8 mouse cellular contexts compared by ENCODE assay signal in genomic region chr11:102102485-102103258, GRCm38 (mm10). TPM values are rescaled to one million over a fixed set of nuclear protein-coding genes. Genes with fewer than 3 reads are reported as not detected.
DNase-seq lines count a peak whose midpoint lies in the region; ATAC-seq and TF ChIP-seq lines count a peak whose summit lies in the region.

No protein-coding gene starts in this region.

- ATAC-seq in forebrain, embryonic 11.5 days (replicated peaks; ENCODE audit: low FRiP score), result no peak
- no peak for ATAC-seq in forebrain, embryonic 16.5 days
- ATAC-seq in kidney, embryonic 16.5 days (ENCODE audit: low FRiP score, low TSS enrichment), result 0 out of 2 replicates have a peak, but pooled peaks have one; percentile 16

- 20% methylated on average over 17 of the region's 17 CpGs for WGBS in forebrain, embryonic 11.5 days
- WGBS in forebrain, embryonic 16.5 days, result 19% methylated on average over 17 of the region's 17 CpGs
- 20% methylated on average over 17 of the region's 17 CpGs for WGBS in kidney, embryonic 16.5 days

- H3K27me3 ChIP-seq in forebrain, embryonic 11.5 days (ENCODE audit: control insufficient read depth, insufficient read depth, low read length), result peaks cover 30% of the 10 kb centered on the region
- peaks cover 37% of the 10 kb centered on the region for H3K27me3 ChIP-seq in forebrain, embryonic 16.5 days (replicated peaks; ENCODE audit: control insufficient read depth, insufficient read depth, low read length)
- peaks cover 96% of the 10 kb centered on the region for H3K27me3 ChIP-seq in CH12.LX (replicated peaks)
- H3K27me3 ChIP-seq in kidney, embryonic 16.5 days (ENCODE audit: insufficient read depth, low read length), result peaks cover 44% of the 10 kb centered on the region

- no peaks in the 10 kb centered on the region for H3K9me3 ChIP-seq in forebrain, embryonic 11.5 days (ENCODE audit: control insufficient read depth, low read length)
- no peaks in the 10 kb centered on the region for H3K9me3 ChIP-seq in forebrain, embryonic 16.5 days (ENCODE audit: control insufficient read depth, low read length)
- H3K9me3 ChIP-seq in CH12.LX (replicated peaks; ENCODE audit: low read length), result no peaks in the 10 kb centered on the region
- H3K9me3 ChIP-seq in kidney, embryonic 16.5 days (ENCODE audit: low read length), result no peaks in the 10 kb centered on the region

- peak; percentile 82 to 98 for TF ChIP-seq CTCF in CH12.LX (conservative IDR thresholded peaks at IDR 0.05 in 1 of 2, IDR thresholded peaks at IDR 0.05 in 1 of 2; ENCODE audit: low read depth in 2 of 2, low read length in 2 of 2)

- H3K4me2 ChIP-seq in forebrain, embryonic 11.5 days (ENCODE audit: low read depth, low read length, severe bottlenecking), result no peak overlapping the region
- no peak overlapping the region for H3K4me2 ChIP-seq in forebrain, embryonic 16.5 days (ENCODE audit: low read length)
- H3K4me2 ChIP-seq in CH12.LX (ENCODE audit: insufficient read depth, low read depth, poor library complexity, severe bottlenecking), result 0 out of 2 replicates have a peak overlapping the region, but pooled peaks have one; percentile 30
- no peak overlapping the region; the same call in 1 of the 2 replicates for H3K4me2 ChIP-seq in kidney, embryonic 16.5 days (replicated peaks; ENCODE audit: low read depth, low read length)

- H3K4me1 ChIP-seq in forebrain, embryonic 11.5 days (replicated peaks; ENCODE audit: control insufficient read depth, insufficient read depth, low read length), result no peaks in the 10 kb centered on the region; the same call in 1 of the 2 replicates
- no peaks in the 10 kb centered on the region for H3K4me1 ChIP-seq in forebrain, embryonic 16.5 days (replicated peaks; ENCODE audit: control insufficient read depth, insufficient read depth, low read length)
- H3K4me1 ChIP-seq in CH12.LX (ENCODE audit: control insufficient read depth in 1 of 2, insufficient read depth in 2 of 2), result peaks cover 7 to 17% of the 10 kb centered on the region in 2 experiments
- peaks cover 7% of the 10 kb centered on the region for H3K4me1 ChIP-seq in kidney, embryonic 16.5 days (ENCODE audit: insufficient read depth, low read length)

- H3K4me3 ChIP-seq in forebrain, embryonic 11.5 days (ENCODE audit: low read depth, low read length), result no peak overlapping the region
- no peak overlapping the region for H3K4me3 ChIP-seq in forebrain, embryonic 16.5 days (replicated peaks; ENCODE audit: low read length)
- no peak overlapping the region for H3K4me3 ChIP-seq in CH12.LX (replicated peaks in 1 of 3; ENCODE audit: low read depth in 2 of 3, low read length in 2 of 3, poor library complexity in 1 of 3)
- no peak overlapping the region for H3K4me3 ChIP-seq in kidney, embryonic 16.5 days (ENCODE audit: low read length)

- H3K27ac ChIP-seq in forebrain, embryonic 11.5 days (ENCODE audit: low read depth, low read length), result no peak overlapping the region
- no peak overlapping the region for H3K27ac ChIP-seq in forebrain, embryonic 16.5 days (ENCODE audit: low read length)
- H3K27ac ChIP-seq in CH12.LX (ENCODE audit: insufficient read depth, low read depth), result no peak overlapping the region
- no peak overlapping the region for H3K27ac ChIP-seq in kidney, embryonic 16.5 days (ENCODE audit: low read length)

- peak; percentile 70 for TF ChIP-seq RAD21 in CH12.LX (IDR thresholded peaks at IDR 0.05; ENCODE audit: low read depth, low read length)

- dilution Hi-C loops in CH12.LX (cut with MboI; ENCODE audit: extremely low pct_ligation_motif_present, extremely low pct_unique_long_range_greater_than_20kb, low sequenced_read_pairs), result no loop called here

- DNase-seq in forebrain, embryonic 11.5 days (ENCODE audit: low spot score), result peak; percentile 87
- peak; percentile 80 for DNase-seq in CH12.LX (ENCODE audit: extremely low read depth)
- DNase-seq in cerebellum, adult 8-10 months, result peak; percentile 63
- DNase-seq in gastrocnemius, adult 18-20 months (ENCODE audit: low spot score), result peak; percentile 43
- peak; percentile 31 to 42 for DNase-seq in lung, adult 18-20 months
- peak; percentile 49 to 77 for DNase-seq in spleen, postnatal 10 days (ENCODE audit: low spot score in 2 of 2)

- no peaks in the 10 kb centered on the region for H3K36me3 ChIP-seq in forebrain, embryonic 11.5 days (ENCODE audit: control insufficient read depth, insufficient read depth, low read length)
- no peaks in the 10 kb centered on the region for H3K36me3 ChIP-seq in forebrain, embryonic 16.5 days (ENCODE audit: control insufficient read depth, insufficient read depth)
- H3K36me3 ChIP-seq in CH12.LX (replicated peaks in 1 of 2; ENCODE audit: control insufficient read depth in 1 of 2, insufficient read depth in 1 of 2, low read length in 1 of 2), result no peaks in the 10 kb centered on the region
- no peaks in the 10 kb centered on the region for H3K36me3 ChIP-seq in kidney, embryonic 16.5 days (ENCODE audit: insufficient read depth, low read length)

- in situ Hi-C loops in CH12.LX (cut with MboI; ENCODE audit: low pct_ligation_motif_present, low pct_unique_long_range_greater_than_20kb, low sequenced_read_pairs), result loop anchor here (5.0 kb wide), 1 partner anchor 35 kb away; no protein-coding TSS in a partner anchor

- no peak for TF ChIP-seq POLR2A in CH12.LX (IDR thresholded peaks at IDR 0.05; ENCODE audit: low read depth, low read length)

- H3K9ac ChIP-seq in forebrain, embryonic 11.5 days (ENCODE audit: low read length), result no peak overlapping the region
- no peak overlapping the region for H3K9ac ChIP-seq in forebrain, embryonic 16.5 days (replicated peaks; ENCODE audit: low read depth, low read length)
- no peak overlapping the region for H3K9ac ChIP-seq in CH12.LX (ENCODE audit: insufficient read depth, low read depth)
- no peak overlapping the region for H3K9ac ChIP-seq in kidney, embryonic 16.5 days (replicated peaks; ENCODE audit: low read length)

- no peaks in the 10 kb centered on the region for H3K79me2 ChIP-seq in CH12.LX (replicated peaks; ENCODE audit: control insufficient read depth, extremely low read depth, insufficient read depth, poor library complexity, severe bottlenecking)

- peak; percentile 56 for TF ChIP-seq EP300 in CH12.LX (IDR thresholded peaks at IDR 0.05; ENCODE audit: low read length)

TF ChIP-seq in CH12.LX, 34 proteins besides CTCF, POLR2A, EP300 and RAD21 (continues in another document):
- TF ChIP-seq ELF1 (IDR thresholded peaks at IDR 0.05; ENCODE audit: low read depth, low read length), result peak; percentile 64
- TF ChIP-seq PAX5 (IDR thresholded peaks at IDR 0.05; ENCODE audit: low read length), result no peak
- TF ChIP-seq TBP (conservative IDR thresholded peaks at IDR 0.05; ENCODE audit: low read depth, low read length), result no peak
- no peak for TF ChIP-seq ZKSCAN1 (IDR thresholded peaks at IDR 0.05; ENCODE audit: borderline replicate concordance, low read depth, low read length)
- TF ChIP-seq SMC3 (IDR thresholded peaks at IDR 0.05; ENCODE audit: low read depth, low read length), result peak; percentile 97
- TF ChIP-seq TCF12 (IDR thresholded peaks at IDR 0.05; ENCODE audit: low read depth, low read length), result 0 out of 2 replicates have a peak, but pooled peaks have one; percentile 52
- TF ChIP-seq MAZ (IDR thresholded peaks at IDR 0.05; ENCODE audit: low read depth, low read length), result peak; percentile 73; the same call in 1 of the 2 replicates
- TF ChIP-seq ZNF384 (IDR thresholded peaks at IDR 0.05; ENCODE audit: low read depth, low read length), result no peak

RNA-seq across cellular contexts. Expression of gene Ppy, which starts 1.6 kb away (rescaled TPM):
- not detected in 2 replicates for polyA plus RNA-seq in forebrain, embryonic 11.5 days (2014; fragmentation: Nextera tagmentation; extraction: Ambion mirVana)
- not detected in 2 replicates for polyA plus RNA-seq in forebrain, embryonic 16.5 days (2015; fragmentation: Nextera tagmentation; extraction: Ambion mirVana)
- total RNA-seq in CH12.LX (2012; rRNA removed), result not detected in 2 replicates
- total RNA-seq in CH12.LX (2014; rRNA removed), result not detected in 2 replicates
- polyA plus RNA-seq in CH12.LX (2012; ENCODE audit: insufficient read length, low read depth), result not detected in 2 replicates
- total RNA-seq in gastrocnemius, adult 18-20 months (2021), result not detected
- not detected in 2 replicates for polyA plus RNA-seq in kidney, embryonic 16.5 days (2015; fragmentation: Nextera tagmentation; extraction: Ambion mirVana)

RNA-seq across cellular contexts. Expression of gene Pyy, which starts 5.0 kb away (rescaled TPM):
- not detected in 2 replicates for polyA plus RNA-seq in forebrain, embryonic 11.5 days (2014; fragmentation: Nextera tagmentation; extraction: Ambion mirVana)
- not detected in 2 replicates for polyA plus RNA-seq in forebrain, embryonic 16.5 days (2015; fragmentation: Nextera tagmentation; extraction: Ambion mirVana)
- total RNA-seq in CH12.LX (2012; rRNA removed) (not detected in 2 replicates), CH12.LX (2014; rRNA removed) (not detected in 2 replicates)
- polyA plus RNA-seq in CH12.LX (2012; ENCODE audit: insufficient read length, low read depth), result not detected in 2 replicates
- total RNA-seq in gastrocnemius, adult 18-20 months (2021), result not detected
- polyA plus RNA-seq in kidney, embryonic 16.5 days (2015; fragmentation: Nextera tagmentation; extraction: Ambion mirVana), result not detected in 2 replicates

RNA-seq across cellular contexts. Expression of gene Mpp2, which starts 14.4 kb away (rescaled TPM):
- 18.2 and 19.6 TPM in 2 replicates for polyA plus RNA-seq in forebrain, embryonic 11.5 days (2014; fragmentation: Nextera tagmentation; extraction: Ambion mirVana)
- polyA plus RNA-seq in forebrain, embryonic 16.5 days (2015; fragmentation: Nextera tagmentation; extraction: Ambion mirVana), result 21.0 and 24.1 TPM in 2 replicates
- total RNA-seq in CH12.LX (2012; rRNA removed) (1.4 and 3.1 TPM in 2 replicates), CH12.LX (2014; rRNA removed) (0.35 and 0.46 TPM in 2 replicates)
- polyA plus RNA-seq in CH12.LX (2012; ENCODE audit: insufficient read length, low read depth), result 0.76 and 0.83 TPM in 2 replicates
- 1 to 10 TPM; 1.0 to 1.2 TPM for total RNA-seq in gastrocnemius, adult 18-20 months (2021)
- polyA plus RNA-seq in kidney, embryonic 16.5 days (2015; fragmentation: Nextera tagmentation; extraction: Ambion mirVana), result 14.4 and 16.4 TPM in 2 replicates

RNA-seq across cellular contexts. Expression of gene Nags, which starts 42.6 kb away (rescaled TPM):
- polyA plus RNA-seq in forebrain, embryonic 11.5 days (2014; fragmentation: Nextera tagmentation; extraction: Ambion mirVana), result not detected in 2 replicates
- polyA plus RNA-seq in forebrain, embryonic 16.5 days (2015; fragmentation: Nextera tagmentation; extraction: Ambion mirVana), result not detected in 2 replicates
- not detected in 2 replicates for total RNA-seq in CH12.LX (2012; rRNA removed)
- total RNA-seq in CH12.LX (2014; rRNA removed), result not detected in 2 replicates
- polyA plus RNA-seq in CH12.LX (2012; ENCODE audit: insufficient read length, low read depth), result not detected in 2 replicates
- not detected for total RNA-seq in gastrocnemius, adult 18-20 months (2021)
- polyA plus RNA-seq in kidney, embryonic 16.5 days (2015; fragmentation: Nextera tagmentation; extraction: Ambion mirVana), result 0.10 and 0.17 TPM in 2 replicates

RNA-seq across cellular contexts. Expression of gene Tmem101, which starts 53.5 kb away (rescaled TPM):
- polyA plus RNA-seq in forebrain, embryonic 11.5 days (2014; fragmentation: Nextera tagmentation; extraction: Ambion mirVana), result 35.7 and 38.9 TPM in 2 replicates
- 43.9 and 44.7 TPM in 2 replicates for polyA plus RNA-seq in forebrain, embryonic 16.5 days (2015; fragmentation: Nextera tagmentation; extraction: Ambion mirVana)
- total RNA-seq in CH12.LX (2012; rRNA removed) (56.7 and 63.1 TPM in 2 replicates), CH12.LX (2014; rRNA removed) (36.1 and 38.5 TPM in 2 replicates)
- polyA plus RNA-seq in CH12.LX (2012; ENCODE audit: insufficient read length, low read depth), result 29.7 and 35.4 TPM in 2 replicates
- total RNA-seq in gastrocnemius, adult 18-20 months (2021), result 1 to 10 TPM; 9.3 to 9.8 TPM
- polyA plus RNA-seq in kidney, embryonic 16.5 days (2015; fragmentation: Nextera tagmentation; extraction: Ambion mirVana), result 42.7 and 43.1 TPM in 2 replicates

Comparison
In these comparisons a context has a peak if more than half of its experiments do, and no peak if none do; other contexts are left out.
1. DNase-seq: peak in every context shown above with its lines; median percentile 87 in forebrain, embryonic 11.5 days; 80 in CH12.LX; 63 in cerebellum, adult 8-10 months; 63 in spleen, postnatal 10 days; 43 in gastrocnemius, adult 18-20 months; 36 in lung, adult 18-20 months.